Mouse (Mus musculus) MEL (cell line): ENCODE data around the gene Arid1a. TPM values are rescaled to one million over a fixed set of nuclear protein-coding genes. Genes with fewer than 3 reads are reported as not detected.

Source experiments
- DNase-seq: peaks from one replicate; pipeline ENCODE4 v3.0.0; 2011; ENCODE audit warnings: low read depth, low spot score
- H3K27ac ChIP-seq: 2 replicates; pipeline ENCODE4 v1.5.1; 2012; ENCODE audit warnings: low read depth, mild to moderate bottlenecking, control low read depth, low read length, moderate library complexity; ENCODE audit not compliant: control insufficient read depth
- H3K27me3 ChIP-seq, 2 experiments: fragments of 150-350 bp in 1 of 2; sonication (generic) in 1 of 2; 2 replicates each; pipeline ENCODE4 v1.6.1; 2012; ENCODE audit warnings: low read length in 2 of 2, mild to moderate bottlenecking in 2 of 2, improper control_type of control experiment in 1 of 2, moderate library complexity in 1 of 2; ENCODE audit not compliant: insufficient read depth in 2 of 2, control insufficient read depth in 1 of 2
- H3K36me3 ChIP-seq, 2 experiments: 2 replicates each; pipeline ENCODE4 v1.6.1; 2012 to 2014; ENCODE audit warnings: low read length in 2 of 2, improper control_type of control experiment in 1 of 2, inconsistent platforms in 1 of 2, mild to moderate bottlenecking in 1 of 2; ENCODE audit not compliant: insufficient read depth in 2 of 2, control insufficient read depth in 1 of 2
- H3K4me1 ChIP-seq, 2 experiments: fragments of 150-350 bp in 1 of 2; sonication (generic) in 1 of 2; 2 replicates each; pipeline ENCODE4 v1.6.1; 2012; ENCODE audit warnings: low read length in 2 of 2, improper control_type of control experiment in 1 of 2, mild to moderate bottlenecking in 1 of 2; ENCODE audit not compliant: insufficient read depth in 2 of 2, control insufficient read depth in 1 of 2
- H3K4me3 ChIP-seq, 2 experiments: fragments of 150-350 bp in 1 of 2; sonication (generic) in 1 of 2; 2 replicates each; pipeline ENCODE4 v1.5.1; 2012; ENCODE audit warnings: low read depth in 2 of 2, low read length in 2 of 2, mild to moderate bottlenecking in 2 of 2, moderate library complexity in 2 of 2, control low read depth in 1 of 2, improper control_type of control experiment in 1 of 2; ENCODE audit not compliant: control insufficient read depth in 1 of 2, insufficient read depth in 1 of 2
- H3K79me2 ChIP-seq: 2 replicates; pipeline ENCODE4 v1.6.1; 2012; ENCODE audit warnings: mild to moderate bottlenecking, low read length, moderate library complexity; ENCODE audit not compliant: control insufficient read depth, poor library complexity, insufficient read depth
- H3K9ac ChIP-seq: 2 replicates; pipeline ENCODE4 v1.6.1; 2012; ENCODE audit warnings: low read depth, mild to moderate bottlenecking, control low read depth, low read length, moderate library complexity; ENCODE audit not compliant: control insufficient read depth, poor library complexity, severe bottlenecking
- H3K9me3 ChIP-seq: fragments of 150-350 bp; sonication (generic); replicated peaks from 2 replicates; pipeline ENCODE4 v1.6.1; 2012; ENCODE audit warnings: mild to moderate bottlenecking, low read length, improper control_type of control experiment, moderate library complexity; ENCODE audit not compliant: insufficient read depth
- CHD2 ChIP-seq: IDR thresholded peaks from 2 replicates; pipeline ENCODE4 v1.6.1; 2011; ENCODE audit warnings: low read length, improper control_type of control experiment
- CTCF ChIP-seq, 3 experiments: IDR thresholded peaks in 2 of 3; conservative IDR thresholded peaks in 1 of 3; 2 replicates each; pipeline ENCODE4 v1.5.1; 2011 to 2012; ENCODE audit warnings: low read length in 3 of 3, low read depth in 2 of 3, mild to moderate bottlenecking in 2 of 3, improper control_type of control experiment in 1 of 3, inconsistent platforms in 1 of 3, mixed read lengths in 1 of 3, moderate library complexity in 1 of 3; ENCODE audit not compliant: control insufficient read depth in 1 of 3, insufficient read depth in 1 of 3, poor library complexity in 1 of 3, severe bottlenecking in 1 of 3
- ETS1 ChIP-seq: IDR thresholded peaks from 2 replicates; pipeline ENCODE4 v1.6.1; 2012; ENCODE audit warnings: low read depth, mild to moderate bottlenecking, inconsistent platforms, low read length, improper control_type of control experiment, moderate library complexity
- HCFC1 ChIP-seq: IDR thresholded peaks from 2 replicates; pipeline ENCODE4 v1.6.1; 2012; ENCODE audit warnings: low read depth, mild to moderate bottlenecking, inconsistent platforms, low read length, improper control_type of control experiment, moderate library complexity
- MYC ChIP-seq: IDR thresholded peaks from 2 replicates; pipeline ENCODE4 v1.6.1; 2011; ENCODE audit warnings: low read depth, mild to moderate bottlenecking, low read length, improper control_type of control experiment, moderate library complexity
- POLR2AphosphoS2 ChIP-seq: IDR thresholded peaks from 2 replicates; pipeline ENCODE4 v1.6.1; 2011; ENCODE audit warnings: low read length, improper control_type of control experiment
- POLR2AphosphoS5 ChIP-seq: IDR thresholded peaks from 2 replicates; pipeline ENCODE4 v1.6.1; 2012; ENCODE audit warnings: low read depth, borderline replicate concordance, mild to moderate bottlenecking, inconsistent platforms, low read length, moderate library complexity, mixed read lengths
- RAD21 ChIP-seq: IDR thresholded peaks from 2 replicates; pipeline ENCODE4 v1.6.1; 2011; ENCODE audit warnings: mild to moderate bottlenecking, low read depth, low read length, improper control_type of control experiment
- SMC3 ChIP-seq: IDR thresholded peaks from 2 replicates; pipeline ENCODE4 v1.6.1; 2011; ENCODE audit warnings: low read depth, low read length, improper control_type of control experiment
- TBP ChIP-seq: IDR thresholded peaks from 2 replicates; pipeline ENCODE4 v1.8.0; 2011; ENCODE audit warnings: low read depth, low read length, improper control_type of control experiment
- TCF12 ChIP-seq: IDR thresholded peaks from 2 replicates; pipeline ENCODE4 v1.6.1; 2014; ENCODE audit warnings: low read depth, mild to moderate bottlenecking, inconsistent platforms, low read length, improper control_type of control experiment, moderate library complexity
- UBTF ChIP-seq: IDR thresholded peaks from 2 replicates; pipeline ENCODE4 v1.6.1; 2012; ENCODE audit warnings: low read depth, mild to moderate bottlenecking, inconsistent platforms, low read length, improper control_type of control experiment, moderate library complexity, borderline replicate concordance; ENCODE audit not compliant: insufficient read depth
- ZC3H11A ChIP-seq: IDR thresholded peaks from 2 replicates; pipeline ENCODE4 v1.6.1; 2012; ENCODE audit warnings: low read depth, mild to moderate bottlenecking, inconsistent platforms, low read length, improper control_type of control experiment
- ZMIZ1 ChIP-seq: IDR thresholded peaks from 2 replicates; pipeline ENCODE4 v1.6.1; 2012; ENCODE audit warnings: low read depth, mild to moderate bottlenecking, inconsistent platforms, low read length, improper control_type of control experiment, moderate library complexity
- polyA plus RNA-seq, 2 experiments: library from polyadenylated mRNA; stranded (reverse) in 1 of 2; unstranded in 1 of 2; fragments of >175 nt in 1 of 2; fragments of >200 nt in 1 of 2; gene quantifications; 2 replicates each; pipeline versions ENCODE4 v1.2.1 to v1.2.4; 2012; ENCODE audit warnings: low replicate concordance in 2 of 2, low read depth in 1 of 2; ENCODE audit not compliant: insufficient read length in 2 of 2, insufficient read depth in 1 of 2, missing spikeins in 1 of 2
- total RNA-seq: library from RNA; depleted of rRNA; stranded (reverse); fragments of 300-350 nt; gene quantifications from 2 replicates; pipeline ENCODE4 v1.2.3, GENCODE M21; 2012

Gene Arid1a
- total and polyA plus RNA-seq, 3 experiments: 18.1 to 83.3 (median 70.6) TPM

- peak; percentile 54 for DNase-seq
- no peak for TF ChIP-seq ZMIZ1
- TF ChIP-seq MYC: no peak
- TF ChIP-seq ETS1: no peak
- TF ChIP-seq CTCF (IDR thresholded peaks at IDR 0.05 in 2 of 3, conservative IDR thresholded peaks at IDR 0.05 in 1 of 3; ENCODE audit: control insufficient read depth in 1 of 3, insufficient read depth in 1 of 3, low read depth in 2 of 3, low read length in 3 of 3, poor library complexity in 1 of 3, severe bottlenecking in 1 of 3): peak; percentile 11 to 40 (median 39); a peak in 5 of 6 replicates
- 0 out of 2 replicates have a peak, but pooled peaks have one; percentile 8 for TF ChIP-seq ZC3H11A
- TF ChIP-seq RAD21: peak; percentile 7
- TF ChIP-seq SMC3: peak; percentile 30; the same call in 1 of the 2 replicates
- Histone ChIP-seq H3K4me3 (0 out of 4 replicates have a peak overlapping the region, but pooled peaks of 1 of the 2 experiments have one; percentile 17), H3K9ac (no peak overlapping the region), H3K27me3 (peaks cover 4 to 9% of the 10 kb centered on the region in 2 experiments), H3K79me2 (no peaks in the 10 kb centered on the region), H3K27ac (no peak overlapping the region), H3K36me3 (no peaks in the 10 kb centered on the region; a peak in 1 of 4 replicates), H3K4me1 (peaks cover 1 to 8% of the 10 kb centered on the region in 2 experiments; a peak in 2 of 4 replicates), H3K9me3 (no peaks in the 10 kb centered on the region)
Observed at GRCm38 (mm10) chr4:133774570-133775554, 18.3 kb upstream of the Arid1a start.

- H3K27me3 ChIP-seq: peaks cover 0 to 6% of the 10 kb centered on the region in 2 experiments; a peak in 3 of 4 replicates
- no peaks in the 10 kb centered on the region for H3K9me3 ChIP-seq
- DNase-seq: no peak
- no peak overlapping the region for H3K9ac ChIP-seq
- no peaks in the 10 kb centered on the region for H3K36me3 ChIP-seq
- peaks cover 0 to 3% of the 10 kb centered on the region in 2 experiments; a peak in 1 of 4 replicates for H3K4me1 ChIP-seq
- H3K79me2 ChIP-seq: no peaks in the 10 kb centered on the region
- TF ChIP-seq TCF12: no peak
- no peak for TF ChIP-seq POLR2AphosphoS2
- no peak for TF ChIP-seq TBP
- TF ChIP-seq UBTF: no peak
- TF ChIP-seq CHD2: no peak
- TF ChIP-seq HCFC1: no peak
- TF ChIP-seq POLR2AphosphoS5: no peak
- TF ChIP-seq, all 39 proteins: peak for 0
- Histone ChIP-seq H3K27ac (no peak overlapping the region), H3K4me3 (no peak overlapping the region)
Observed at GRCm38 (mm10) chr4:133769157-133769556, 12.6 kb upstream of the Arid1a start.
